In genomic region chr17:34960702-34961493, GRCm38 (mm10) we compare ENCODE assay signal across 18 mouse cellular contexts. TPM values are rescaled to one million over a fixed set of nuclear protein-coding genes. Genes with fewer than 3 reads are reported as not detected.
DNase-seq lines count a peak whose midpoint lies in the region; ATAC-seq and TF ChIP-seq lines count a peak whose summit lies in the region.
"Had no signal": no experiment of that assay in that cellular context is flagged by ENCODE, and none has a peak within 500 bp of the region (broad histone marks: within the 10 kb centered on the region; RNA-seq: fewer than 3 reads in every experiment).

No protein-coding gene starts in this region.

- no peaks in the 10 kb centered on the region; the same call in 1 of the 2 replicates for H3K27me3 ChIP-seq in heart, embryonic 16.5 days (ENCODE audit: control insufficient read depth, insufficient read depth, low read length)
- H3K27me3 ChIP-seq in limb, embryonic 14.5 days (ENCODE audit: control insufficient read depth, insufficient read depth, low read length), result peaks cover 2% of the 10 kb centered on the region; the same call in 1 of the 2 replicates
- H3K27me3 ChIP-seq in limb, embryonic 10.5 days (ENCODE audit: low read depth, poor library complexity, severe bottlenecking), result peaks cover 51% of the 10 kb centered on the region
- no peaks in the 10 kb centered on the region for H3K27me3 ChIP-seq in myocyte (ENCODE audit: control insufficient read depth, insufficient read depth, insufficient read length)

- no peak overlapping the region for H3ac ChIP-seq in myocyte (ENCODE audit: control insufficient read depth, insufficient read length)

- peaks cover 6% of the 10 kb centered on the region for H3K4me1 ChIP-seq in heart, embryonic 16.5 days (ENCODE audit: control insufficient read depth, insufficient read depth, low read length)
- H3K4me1 ChIP-seq in limb, embryonic 14.5 days (ENCODE audit: control insufficient read depth, insufficient read depth, low read length), result no peaks in the 10 kb centered on the region; the same call in 1 of the 2 replicates
- peaks cover 16% of the 10 kb centered on the region for H3K4me1 ChIP-seq in limb, embryonic 10.5 days

- no peak overlapping the region for H3K4me2 ChIP-seq in heart, embryonic 16.5 days (ENCODE audit: low read depth, low read length)
- no peak overlapping the region for H3K4me2 ChIP-seq in limb, embryonic 14.5 days (replicated peaks; ENCODE audit: low read depth, low read length, severe bottlenecking)
- peak overlapping the region; percentile 91 for H3K4me2 ChIP-seq in myocyte (ENCODE audit: low read depth)

- H3K4me3 ChIP-seq in heart, embryonic 16.5 days (ENCODE audit: low read length), result no peak overlapping the region
- H3K4me3 ChIP-seq in limb, embryonic 14.5 days (replicated peaks; ENCODE audit: low read length), result no peak overlapping the region
- H3K4me3 ChIP-seq in limb, embryonic 10.5 days, result no peak overlapping the region
- peak overlapping the region; percentile 40 for H3K4me3 ChIP-seq in myocyte

- H3K9ac ChIP-seq in heart, embryonic 16.5 days (ENCODE audit: low read length), result no peak overlapping the region
- no peak overlapping the region for H3K9ac ChIP-seq in limb, embryonic 14.5 days (ENCODE audit: low read depth, low read length, severe bottlenecking)

- H3K9me3 ChIP-seq in heart, embryonic 16.5 days (replicated peaks; ENCODE audit: control insufficient read depth, low read length), result no peaks in the 10 kb centered on the region
- H3K9me3 ChIP-seq in limb, embryonic 14.5 days (ENCODE audit: control insufficient read depth, low read length), result no peaks in the 10 kb centered on the region
- H3K9me3 ChIP-seq in limb, embryonic 10.5 days (replicated peaks), result no peaks in the 10 kb centered on the region

- no peak for DNase-seq in heart, postnatal 25 days (ENCODE audit: low spot score)
- DNase-seq in limb, embryonic 14.5 days (ENCODE audit: low spot score), result peak; percentile 66
- no peak for DNase-seq in limb, embryonic 10.5 days (ENCODE audit: low spot score)
- peak; percentile 63 for DNase-seq in Muller cell, postnatal 12 days (ENCODE audit: inconsistent ontology term)
- no peak for DNase-seq in spleen, postnatal 14 days (ENCODE audit: low spot score in 2 of 2)
- DNase-seq: cerebellum, adult 11 months; gastrocnemius, postnatal 10 days; heart, postnatal 36 days; midbrain, embryonic 14.5 days; thymus, adult 18-20 months had no signal

- intact Hi-C loops in heart, postnatal 25 days (cut with DNase I), result no loop called here

- H3K79me2 ChIP-seq in myocyte (ENCODE audit: control insufficient read depth, insufficient read depth), result no peaks in the 10 kb centered on the region

- TF ChIP-seq POLR2A in limb, embryonic 14.5 days (IDR thresholded peaks at IDR 0.05; ENCODE audit: borderline replicate concordance, extremely low read depth, insufficient read depth, insufficient read length), result no peak
- no peak for TF ChIP-seq POLR2A in myocyte (IDR thresholded peaks at IDR 0.05; ENCODE audit: insufficient read length, low read depth)

- no peaks in the 10 kb centered on the region for H3K36me3 ChIP-seq in heart, embryonic 16.5 days (ENCODE audit: control insufficient read depth, insufficient read depth)
- H3K36me3 ChIP-seq in limb, embryonic 14.5 days (ENCODE audit: control insufficient read depth, insufficient read depth, low read length), result no peaks in the 10 kb centered on the region
- no peaks in the 10 kb centered on the region for H3K36me3 ChIP-seq in limb, embryonic 10.5 days
- no peaks in the 10 kb centered on the region for H3K36me3 ChIP-seq in myocyte (ENCODE audit: control insufficient read depth, insufficient read depth)

- ATAC-seq in heart, embryonic 16.5 days (replicated peaks; ENCODE audit: extremely low read depth, insufficient read depth, low FRiP score), result no peak
- ATAC-seq in limb, embryonic 14.5 days (ENCODE audit: low FRiP score, low read depth), result no peak
- ATAC-seq in erythroid progenitor cell, adult 5-6 weeks (replicated peaks; ENCODE audit: low FRiP score, poor library complexity, severe bottlenecking), result no peak
- ATAC-seq: forebrain, embryonic 14.5 days; inflammation-experienced regulatory T-cells, adult 6 months had no signal

- 0 out of 2 replicates have a peak overlapping the region, but pooled peaks have one; percentile 9 for H3K27ac ChIP-seq in heart, embryonic 16.5 days (ENCODE audit: low read length)
- H3K27ac ChIP-seq in limb, embryonic 14.5 days (replicated peaks; ENCODE audit: low read depth, low read length), result no peak overlapping the region
- H3K27ac ChIP-seq in limb, embryonic 10.5 days, result no peak overlapping the region

TF ChIP-seq in myocyte, 11 proteins besides CTCF, POLR2A, EP300 and RAD21:
- no peak for TF ChIP-seq MAX (IDR thresholded peaks at IDR 0.05; ENCODE audit: low read depth)
TF ChIP-seq in myocyte: peak in this region for 0.

RNA-seq across cellular contexts. Expression of gene Hspa1b, which starts 1.9 kb away (rescaled TPM):
- polyA plus RNA-seq in heart, embryonic 16.5 days (2015; fragmentation: Nextera tagmentation; extraction: Ambion mirVana), result 0.11 and 0.18 TPM in 2 replicates
- 1 to 10 TPM; 1.9 to 6.9 TPM for total RNA-seq in heart, postnatal 25 days (2021)
- 22.8 and 25.6 TPM in 2 replicates for polyA plus RNA-seq in limb, embryonic 14.5 days (2012; rRNA removed)
- 1.6 and 2.2 TPM in 2 replicates for polyA plus RNA-seq in limb, embryonic 14.5 days (2014; fragmentation: Nextera tagmentation; extraction: Ambion mirVana)
- 0.08 and 0.14 TPM in 2 replicates for polyA plus RNA-seq in limb, embryonic 10.5 days (2016; fragmentation: Nextera tagmentation; extraction: Ambion mirVana)
- 7.3 TPM for polyA plus RNA-seq in myocyte (2012; fragmentation: generic; extraction: Trizol)
- 2.5 and 4.0 TPM in 2 replicates for total RNA-seq in erythroid progenitor cell, adult 5-6 weeks (2015; ENCODE audit: low replicate concordance)
- 1.0 and 3.3 TPM in 2 replicates for total RNA-seq in erythroid progenitor cell, adult 5-6 weeks (2017; ENCODE audit: low replicate concordance)
- polyA plus RNA-seq: forebrain, embryonic 14.5 days had no signal

RNA-seq across cellular contexts. Expression of gene Gm20481, which starts 8.8 kb away (rescaled TPM):
- not detected in 2 replicates for polyA plus RNA-seq in heart, embryonic 16.5 days (2015; fragmentation: Nextera tagmentation; extraction: Ambion mirVana)
- not detected for total RNA-seq in heart, postnatal 25 days (2021)
- polyA plus RNA-seq in limb, embryonic 14.5 days (2012; rRNA removed), result not detected in 2 replicates
- polyA plus RNA-seq in limb, embryonic 14.5 days (2014; fragmentation: Nextera tagmentation; extraction: Ambion mirVana), result not detected in 2 replicates
- polyA plus RNA-seq in limb, embryonic 10.5 days (2016; fragmentation: Nextera tagmentation; extraction: Ambion mirVana), result not detected in 2 replicates
- not detected for polyA plus RNA-seq in myocyte (2012; fragmentation: generic; extraction: Trizol)
- not detected in 2 replicates for total RNA-seq in erythroid progenitor cell, adult 5-6 weeks (2015; ENCODE audit: low replicate concordance)
- not detected in 2 replicates for total RNA-seq in erythroid progenitor cell, adult 5-6 weeks (2017; ENCODE audit: low replicate concordance)
- total RNA-seq: adrenal gland, postnatal 14 days; gastrocnemius, postnatal 10 days; heart, postnatal 36 days had no signal
- polyA plus RNA-seq: forebrain, embryonic 14.5 days; liver, embryonic 11.5 days; neural tube, embryonic 14.5 days had no signal

RNA-seq across cellular contexts. Expression of gene Hspa1a, which starts 11.1 kb away (rescaled TPM):
- 3.9 and 4.4 TPM in 2 replicates for polyA plus RNA-seq in heart, embryonic 16.5 days (2015; fragmentation: Nextera tagmentation; extraction: Ambion mirVana)
- 1 to 10 TPM; 2.9 to 7.7 TPM for total RNA-seq in heart, postnatal 25 days (2021)
- 6.5 and 7.1 TPM in 2 replicates for polyA plus RNA-seq in limb, embryonic 14.5 days (2012; rRNA removed)
- 9.5 and 9.6 TPM in 2 replicates for polyA plus RNA-seq in limb, embryonic 14.5 days (2014; fragmentation: Nextera tagmentation; extraction: Ambion mirVana)
- polyA plus RNA-seq in limb, embryonic 10.5 days (2016; fragmentation: Nextera tagmentation; extraction: Ambion mirVana), result 1.1 and 1.4 TPM in 2 replicates
- 1.8 TPM for polyA plus RNA-seq in myocyte (2012; fragmentation: generic; extraction: Trizol)
- total RNA-seq in erythroid progenitor cell, adult 5-6 weeks (2015; ENCODE audit: low replicate concordance), result 1.4 TPM in 1 of 2 replicates, not detected in the other
- total RNA-seq in erythroid progenitor cell, adult 5-6 weeks (2017; ENCODE audit: low replicate concordance), result 0.30 and 4.6 TPM in 2 replicates

RNA-seq across cellular contexts. Expression of gene Hspa1l, which starts 11.6 kb away (rescaled TPM):
- polyA plus RNA-seq in heart, embryonic 16.5 days (2015; fragmentation: Nextera tagmentation; extraction: Ambion mirVana), result 3.1 and 4.2 TPM in 2 replicates
- total RNA-seq in heart, postnatal 25 days (2021), result 1 to 10 TPM; 6.9 to 8.1 TPM
- polyA plus RNA-seq in limb, embryonic 14.5 days (2012; rRNA removed), result 0.44 and 0.47 TPM in 2 replicates
- 0.85 and 1.4 TPM in 2 replicates for polyA plus RNA-seq in limb, embryonic 14.5 days (2014; fragmentation: Nextera tagmentation; extraction: Ambion mirVana)
- 0.58 and 0.85 TPM in 2 replicates for polyA plus RNA-seq in limb, embryonic 10.5 days (2016; fragmentation: Nextera tagmentation; extraction: Ambion mirVana)
- polyA plus RNA-seq in myocyte (2012; fragmentation: generic; extraction: Trizol), result 1.3 TPM
- not detected in 2 replicates for total RNA-seq in erythroid progenitor cell, adult 5-6 weeks (2015; ENCODE audit: low replicate concordance)
- total RNA-seq in erythroid progenitor cell, adult 5-6 weeks (2017; ENCODE audit: low replicate concordance), result not detected in 2 replicates
- polyA plus RNA-seq: inflammation-experienced regulatory T-cells, adult 6 months had no signal

RNA-seq across cellular contexts. Expression of gene Lsm2, which starts 20.8 kb away (rescaled TPM):
- polyA plus RNA-seq in heart, embryonic 16.5 days (2015; fragmentation: Nextera tagmentation; extraction: Ambion mirVana), result 132 and 134 TPM in 2 replicates
- 10 to 100 TPM; 19.0 to 19.1 TPM for total RNA-seq in heart, postnatal 25 days (2021)
- polyA plus RNA-seq in limb, embryonic 14.5 days (2012; rRNA removed), result 186 and 233 TPM in 2 replicates
- polyA plus RNA-seq in limb, embryonic 14.5 days (2014; fragmentation: Nextera tagmentation; extraction: Ambion mirVana), result 170 and 178 TPM in 2 replicates
- polyA plus RNA-seq in limb, embryonic 10.5 days (2016; fragmentation: Nextera tagmentation; extraction: Ambion mirVana), result 320 and 365 TPM in 2 replicates
- polyA plus RNA-seq in myocyte (2012; fragmentation: generic; extraction: Trizol), result 52.3 TPM
- total RNA-seq in erythroid progenitor cell, adult 5-6 weeks (2015; ENCODE audit: low replicate concordance), result 76.0 and 78.4 TPM in 2 replicates
- total RNA-seq in erythroid progenitor cell, adult 5-6 weeks (2017; ENCODE audit: low replicate concordance), result 23.0 and 27.6 TPM in 2 replicates

Comparison
In these comparisons a context has a peak if more than half of its experiments do, and no peak if none do; other contexts are left out.
1. DNase-seq: peak in limb, embryonic 14.5 days (single experiment) and Muller cell, postnatal 12 days (single experiment); none in heart, postnatal 25 days (single experiment), limb, embryonic 10.5 days (single experiment) and spleen, postnatal 14 days (0 of 2).